Mouse (Mus musculus) heart, postnatal 4 days (tissue): ENCODE data around the gene Arhgef3. TPM values are rescaled to one million over a fixed set of nuclear protein-coding genes. Genes with fewer than 3 reads are reported as not detected.
"Not testable (repeated sequence)": the region's sequence is repeated elsewhere in the genome, so short reads cannot be mapped to it uniquely, and the experiment has no call there.

Source experiments
- DNase-seq: peaks from one replicate; pipeline ENCODE4 v3.0.0; 2021
- total RNA-seq, 2 experiments: library from RNA; stranded (reverse); gene quantifications; 2 replicates each; pipeline ENCODE4 v1.2.3; 2021

Arhgef3 gene
- total RNA-seq, 2 experiments from 2014 or later, result 30.5 to 31.9 TPM

- DNase-seq, result no peak
Observed at GRCm38 (mm10) chr14:27233056-27233455, 118.4 kb downstream of the Arhgef3 start.

- no peak for DNase-seq
Observed at GRCm38 (mm10) chr14:27233656-27234055, 119.0 kb downstream of the Arhgef3 start.

- no peak for DNase-seq
Observed at GRCm38 (mm10) chr14:27234270-27234840, 119.7 kb downstream of the Arhgef3 start.

- DNase-seq, result no peak
Observed at GRCm38 (mm10) chr14:27235897-27236553, 121.3 kb downstream of the Arhgef3 start.

GRCm38 (mm10) chr14:27237522-27238187 is 123.0 kb downstream of the Arhgef3 start:
- DNase-seq, result peak; percentile 74

GRCm38 (mm10) chr14:27238600-27239118 is 124.0 kb downstream of the Arhgef3 start:
- DNase-seq, result no peak

GRCm38 (mm10) chr14:27239551-27240091 is 124.9 kb downstream of the Arhgef3 start:
- no peak for DNase-seq

GRCm38 (mm10) chr14:27242253-27242652 is 127.6 kb downstream of the Arhgef3 start:
- peak; percentile 50 for DNase-seq

GRCm38 (mm10) chr14:27242769-27243168 is 128.1 kb downstream of the Arhgef3 start:
- no peak for DNase-seq

GRCm38 (mm10) chr14:27243585-27243984 is 128.9 kb downstream of the Arhgef3 start:
- no peak for DNase-seq

GRCm38 (mm10) chr14:27244898-27245297 is 130.2 kb downstream of the Arhgef3 start:
- DNase-seq, result no peak

- peak; percentile 38 for DNase-seq
Observed at GRCm38 (mm10) chr14:27246424-27246823, 131.7 kb downstream of the Arhgef3 start.

- DNase-seq, result not testable (repeated sequence)
Observed at GRCm38 (mm10) chr14:27246948-27247347, 132.2 kb downstream of the Arhgef3 start.

- DNase-seq, result no peak
Observed at GRCm38 (mm10) chr14:27249121-27249520, 134.4 kb downstream of the Arhgef3 start.

- DNase-seq, result no peak
Observed at GRCm38 (mm10) chr14:27250281-27250789, 135.6 kb downstream of the Arhgef3 start.

- no peak for DNase-seq
Observed at GRCm38 (mm10) chr14:27253391-27253790, 138.7 kb downstream of the Arhgef3 start.

- no peak for DNase-seq
Observed at GRCm38 (mm10) chr14:27262349-27262748, 147.7 kb downstream of the Arhgef3 start.

- DNase-seq, result no peak
Observed at GRCm38 (mm10) chr14:27266601-27267000, 151.9 kb downstream of the Arhgef3 start.

- DNase-seq, result no peak
Observed at GRCm38 (mm10) chr14:27268137-27268536, 153.4 kb downstream of the Arhgef3 start.

- no peak for DNase-seq
Observed at GRCm38 (mm10) chr14:27268986-27269700, 154.4 kb downstream of the Arhgef3 start.

GRCm38 (mm10) chr14:27269836-27270235 is 155.1 kb downstream of the Arhgef3 start:
- DNase-seq, result no peak

GRCm38 (mm10) chr14:27270466-27270865 is 155.8 kb downstream of the Arhgef3 start:
- no peak for DNase-seq
